Mouse (Mus musculus): ENCODE results near the gene Adk. TPM values are rescaled to one million over a fixed set of nuclear protein-coding genes. Genes with fewer than 3 reads are reported as not detected.
A peak's percentile ranks its signal among the peaks of the same experiment; 100 is the strongest.

Adk gene
- polyA plus RNA-seq, 1 experiment from 2014 or later: 242 TPM

GRCm38 (mm10) chr14:21221574-21222138 lies 169.3 kb downstream of the Adk start:
- Histone ChIP-seq H3K27me3 (replicated peaks) (no peaks in the 10 kb centered on the region), H3K9ac (no peak overlapping the region), H3K4me1 (peaks cover 18% of the 10 kb centered on the region), H3K36me3 (peaks cover 8% of the 10 kb centered on the region; the same call in 1 of the 2 replicates), H3K9me3 (no peaks in the 10 kb centered on the region), H3K4me3 (no peak overlapping the region), H3K4me2 (no peak overlapping the region), H3K27ac (replicated peaks) (no peak overlapping the region)
- WGBS: 14% methylated on average over 5 of the region's 5 CpGs
- ATAC-seq (ENCODE audit: extremely low read depth, insufficient number of reproducible peaks, low FRiP score, low TSS enrichment): no peak

- peaks cover 18% of the 10 kb centered on the region for H3K4me1 ChIP-seq
- H3K4me3 ChIP-seq: no peak overlapping the region
- no peak for ATAC-seq (ENCODE audit: extremely low read depth, insufficient number of reproducible peaks, low FRiP score, low TSS enrichment)
- no peak overlapping the region for H3K27ac ChIP-seq (replicated peaks)
- H3K36me3 ChIP-seq: peaks cover 8% of the 10 kb centered on the region; the same call in 1 of the 2 replicates
- no peak overlapping the region for H3K9ac ChIP-seq
- H3K9me3 ChIP-seq: no peaks in the 10 kb centered on the region
- WGBS: 85% methylated on average over 3 of the region's 3 CpGs
- no peak overlapping the region for H3K4me2 ChIP-seq
- no peaks in the 10 kb centered on the region for H3K27me3 ChIP-seq (replicated peaks)
Measured at GRCm38 (mm10) chr14:21222206-21222605, 169.8 kb downstream of the Adk start.

- no peaks in the 10 kb centered on the region for H3K9me3 ChIP-seq
- H3K9ac ChIP-seq: no peak overlapping the region
- no peak overlapping the region for H3K4me3 ChIP-seq
- no peak overlapping the region for H3K4me2 ChIP-seq
- H3K27me3 ChIP-seq (replicated peaks): no peaks in the 10 kb centered on the region
- peaks cover 8% of the 10 kb centered on the region; the same call in 1 of the 2 replicates for H3K36me3 ChIP-seq
- 83% methylated on average over 6 of the region's 6 CpGs for WGBS
- H3K27ac ChIP-seq (replicated peaks): no peak overlapping the region
- peaks cover 18% of the 10 kb centered on the region for H3K4me1 ChIP-seq
- no peak for ATAC-seq (ENCODE audit: extremely low read depth, insufficient number of reproducible peaks, low FRiP score, low TSS enrichment)
Measured at GRCm38 (mm10) chr14:21223456-21223855, 171.1 kb downstream of the Adk start.

DNA sequence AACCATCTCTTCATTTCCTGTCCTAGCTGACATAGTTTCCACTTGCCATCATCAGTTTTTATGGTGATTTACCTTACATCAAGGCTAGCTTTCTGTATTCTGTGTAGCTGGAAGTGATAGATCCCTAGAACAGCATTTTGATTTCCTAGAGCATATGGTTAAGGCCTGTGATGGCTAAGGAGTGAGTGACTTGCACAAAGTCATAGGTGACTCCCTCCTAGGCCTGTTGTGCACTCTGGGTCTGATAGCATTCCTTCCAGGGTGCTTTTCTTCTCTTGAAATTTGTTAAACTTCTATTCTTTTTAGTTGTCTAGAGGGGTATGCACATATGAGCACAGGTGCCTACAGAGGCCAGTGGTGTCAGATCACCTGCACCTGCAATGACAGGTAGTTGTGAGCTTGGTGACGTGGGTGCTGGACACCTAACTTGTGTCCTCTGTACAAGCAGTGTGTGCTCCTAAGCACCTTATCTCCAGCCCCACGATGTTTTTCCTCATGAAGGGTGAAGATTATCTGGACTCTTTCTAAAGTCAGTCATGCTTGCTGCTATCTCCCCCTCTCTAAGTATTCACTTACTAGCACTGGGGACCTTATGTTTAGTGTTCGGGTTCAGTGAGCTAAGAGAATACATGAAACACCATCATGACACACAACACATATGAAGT lies 171.7 kb downstream of the Adk start:
- 28% methylated on average over 3 of the region's 3 CpGs for WGBS

DNA sequence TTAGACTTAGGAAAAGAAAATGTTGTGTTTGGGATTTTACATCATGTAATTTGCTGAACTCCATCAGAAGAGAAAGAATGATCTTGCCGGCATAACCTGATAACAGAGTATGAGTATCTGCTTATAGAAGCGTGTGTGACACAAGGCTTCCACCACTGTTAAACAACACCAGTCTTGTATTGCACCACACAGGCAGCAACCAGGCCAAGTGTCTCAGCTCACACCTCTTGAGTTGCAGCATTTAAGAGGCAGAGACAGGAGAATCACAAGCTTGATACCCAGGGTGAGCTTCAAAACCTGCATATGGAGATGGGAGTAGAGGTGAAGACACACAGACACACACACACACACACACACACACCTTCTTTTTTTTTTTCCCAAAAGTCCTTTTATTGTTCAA lies 184.7 kb downstream of the Adk start:
- Histone ChIP-seq H3K27me3 (replicated peaks) (no peaks in the 10 kb centered on the region), H3K9me3 (no peaks in the 10 kb centered on the region), H3K9ac (no peak overlapping the region), H3K4me2 (no peak overlapping the region), H3K36me3 (peaks cover 24% of the 10 kb centered on the region), H3K27ac (replicated peaks) (no peak overlapping the region), H3K4me3 (no peak overlapping the region), H3K4me1 (peaks cover 10% of the 10 kb centered on the region)
- 75% methylated on average over 2 of the region's 2 CpGs for WGBS
- ATAC-seq (ENCODE audit: extremely low read depth, insufficient number of reproducible peaks, low FRiP score, low TSS enrichment): no peak

More for the DNA sequence above, 171.7 kb downstream of the Adk start:
- Histone ChIP-seq H3K4me1 (peaks cover 18% of the 10 kb centered on the region), H3K9me3 (no peaks in the 10 kb centered on the region), H3K27me3 (replicated peaks) (no peaks in the 10 kb centered on the region), H3K36me3 (peaks cover 1% of the 10 kb centered on the region; the same call in 1 of the 2 replicates), H3K4me3 (no peak overlapping the region), H3K4me2 (no peak overlapping the region), H3K27ac (replicated peaks) (no peak overlapping the region), H3K9ac (no peak overlapping the region)
- no peak for ATAC-seq (ENCODE audit: extremely low read depth, insufficient number of reproducible peaks, low FRiP score, low TSS enrichment)

DNA sequence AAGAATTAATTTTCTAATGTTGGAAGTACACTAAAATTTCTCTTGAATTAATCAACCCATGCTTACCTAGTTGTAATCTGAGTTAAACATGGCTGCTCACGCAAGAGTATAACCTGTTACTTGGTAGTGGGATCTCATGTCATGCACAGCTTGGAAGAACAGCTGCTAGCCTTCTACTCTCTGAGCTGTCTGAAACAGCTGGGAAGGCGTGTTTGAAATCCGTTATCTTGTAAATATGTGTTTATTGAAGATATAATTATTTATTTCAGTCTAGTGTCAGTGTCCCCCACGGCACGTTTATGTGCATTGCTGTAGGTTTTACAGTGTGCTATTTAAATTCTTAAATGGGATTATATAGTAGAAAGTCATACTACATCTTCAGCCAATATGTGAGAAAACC lies 188.7 kb downstream of the Adk start:
- 85% methylated on average over 5 of the region's 5 CpGs for WGBS
- ATAC-seq (ENCODE audit: extremely low read depth, insufficient number of reproducible peaks, low FRiP score, low TSS enrichment): no peak
- no peaks in the 10 kb centered on the region for H3K9me3 ChIP-seq

DNA sequence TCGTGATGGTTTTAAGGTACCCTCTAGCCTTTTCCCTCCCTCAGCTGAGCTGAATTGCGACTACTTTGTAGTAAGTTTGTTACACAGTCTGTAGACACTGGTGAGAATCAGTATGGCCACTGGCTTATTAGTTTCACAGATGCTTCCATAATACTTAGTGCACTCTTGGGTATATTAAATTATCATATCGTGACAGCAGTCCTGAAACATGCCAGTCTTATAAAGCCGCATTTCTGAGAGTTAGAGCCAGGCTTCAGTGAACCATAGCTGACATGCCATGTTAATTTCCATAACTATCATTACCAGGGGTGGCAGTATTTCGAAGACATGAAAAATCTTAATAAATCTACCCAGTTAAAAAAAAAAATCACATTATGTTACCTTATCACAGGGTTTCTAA lies 199.0 kb downstream of the Adk start:
- Histone ChIP-seq H3K4me3 (no peak overlapping the region), H3K9ac (no peak overlapping the region), H3K27ac (replicated peaks) (no peak overlapping the region), H3K4me2 (no peak overlapping the region), H3K36me3 (no peaks in the 10 kb centered on the region), H3K27me3 (replicated peaks) (no peaks in the 10 kb centered on the region), H3K4me1 (peaks cover 23% of the 10 kb centered on the region), H3K9me3 (no peaks in the 10 kb centered on the region)
- ATAC-seq (ENCODE audit: extremely low read depth, insufficient number of reproducible peaks, low FRiP score, low TSS enrichment): no peak
- 89% methylated on average over 5 of the region's 5 CpGs for WGBS

More for the DNA sequence above, 188.7 kb downstream of the Adk start:
- Histone ChIP-seq H3K36me3 (peaks cover 23% of the 10 kb centered on the region), H3K27ac (replicated peaks) (no peak overlapping the region), H3K4me3 (no peak overlapping the region), H3K4me1 (no peaks in the 10 kb centered on the region), H3K27me3 (replicated peaks) (no peaks in the 10 kb centered on the region), H3K9ac (no peak overlapping the region), H3K4me2 (no peak overlapping the region)

GRCm38 (mm10) chr14:21252326-21252886 lies 200.0 kb downstream of the Adk start:
- no peak for ATAC-seq (ENCODE audit: extremely low read depth, insufficient number of reproducible peaks, low FRiP score, low TSS enrichment)
- Histone ChIP-seq H3K27me3 (replicated peaks) (no peaks in the 10 kb centered on the region), H3K4me3 (no peak overlapping the region), H3K4me1 (peaks cover 25% of the 10 kb centered on the region), H3K36me3 (no peaks in the 10 kb centered on the region), H3K9me3 (no peaks in the 10 kb centered on the region), H3K9ac (no peak overlapping the region), H3K27ac (replicated peaks) (peak overlapping the region; percentile 69), H3K4me2 (peak overlapping the region; percentile 40)
- WGBS: 46% methylated on average over 7 of the region's 7 CpGs

DNA sequence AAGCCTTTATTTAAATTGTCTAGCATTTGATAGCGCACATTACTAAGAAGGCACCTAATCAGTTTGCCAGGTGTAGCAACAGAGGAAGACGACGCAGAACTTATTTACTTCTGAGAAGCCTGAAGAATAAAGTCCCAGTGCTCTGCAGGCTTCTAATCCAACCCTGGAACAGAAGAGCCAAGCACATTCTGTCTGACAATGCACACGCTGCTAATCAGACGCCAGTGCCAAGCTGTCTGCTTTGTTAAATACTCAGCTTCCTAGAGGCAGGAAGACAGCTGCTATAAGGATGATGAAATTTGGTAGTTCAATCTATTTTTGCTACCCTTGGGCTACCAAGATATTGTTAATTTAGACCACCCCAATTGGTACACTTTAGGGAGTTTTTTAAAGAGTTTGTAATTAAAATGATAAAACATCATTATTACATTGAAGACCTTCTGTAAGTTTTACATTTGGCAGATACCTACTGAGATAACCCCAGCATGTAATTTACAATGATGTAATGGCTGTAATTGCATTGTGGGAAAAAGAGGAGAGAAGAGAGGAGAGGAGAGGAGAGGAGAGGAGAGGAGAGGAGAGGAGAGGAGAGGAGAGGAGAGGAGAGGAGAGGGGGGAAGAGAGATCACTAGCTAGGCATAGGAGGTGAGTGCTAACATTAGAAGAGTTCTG lies 201.1 kb downstream of the Adk start:
- Histone ChIP-seq H3K36me3 (no peaks in the 10 kb centered on the region), H3K9ac (no peak overlapping the region), H3K9me3 (no peaks in the 10 kb centered on the region), H3K4me3 (no peak overlapping the region), H3K27ac (replicated peaks) (peak overlapping the region; percentile 33), H3K4me2 (no peak overlapping the region), H3K27me3 (replicated peaks) (no peaks in the 10 kb centered on the region), H3K4me1 (peaks cover 27% of the 10 kb centered on the region)
- no peak for ATAC-seq (ENCODE audit: extremely low read depth, insufficient number of reproducible peaks, low FRiP score, low TSS enrichment)
- WGBS: 53% methylated on average over 5 of the region's 5 CpGs

GRCm38 (mm10) chr14:21253993-21254339 lies 201.6 kb downstream of the Adk start:
- H3K9ac ChIP-seq: no peak overlapping the region
- no peaks in the 10 kb centered on the region for H3K36me3 ChIP-seq
- H3K4me1 ChIP-seq: peaks cover 27% of the 10 kb centered on the region
- no peak overlapping the region for H3K27ac ChIP-seq (replicated peaks)
- no peaks in the 10 kb centered on the region for H3K27me3 ChIP-seq (replicated peaks)
- ATAC-seq (ENCODE audit: extremely low read depth, insufficient number of reproducible peaks, low FRiP score, low TSS enrichment): no peak
- H3K4me2 ChIP-seq: no peak overlapping the region
- H3K9me3 ChIP-seq: no peaks in the 10 kb centered on the region
- 86% methylated on average over 2 of the region's 2 CpGs for WGBS
- H3K4me3 ChIP-seq: no peak overlapping the region

DNA sequence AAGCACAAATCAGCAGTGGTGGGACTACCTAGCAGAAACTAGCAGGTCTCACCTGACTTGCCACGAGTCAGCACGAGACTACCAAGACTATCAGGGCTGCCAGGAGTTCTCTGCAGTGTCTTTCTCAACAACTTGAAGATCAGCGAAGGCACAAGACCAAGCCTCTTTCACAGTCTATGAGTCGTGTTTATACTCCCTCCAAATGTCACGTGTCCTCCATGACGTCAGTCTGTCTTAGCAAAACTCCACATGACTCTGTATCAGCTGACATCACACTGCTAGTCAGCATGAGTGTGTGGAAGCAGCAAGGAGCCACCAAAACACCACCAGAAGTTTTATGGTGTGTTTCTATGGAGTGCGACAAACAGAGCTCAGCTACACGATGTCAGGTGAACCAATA lies 215.9 kb downstream of the Adk start:
- no peaks in the 10 kb centered on the region for H3K27me3 ChIP-seq (replicated peaks)
- H3K9me3 ChIP-seq: no peaks in the 10 kb centered on the region
- peaks cover 21% of the 10 kb centered on the region for H3K4me1 ChIP-seq
- H3K4me2 ChIP-seq: no peak overlapping the region
- WGBS: 81% methylated on average over 8 of the region's 8 CpGs
- no peak overlapping the region for H3K9ac ChIP-seq
- no peak overlapping the region for H3K4me3 ChIP-seq
- no peak for ATAC-seq (ENCODE audit: extremely low read depth, insufficient number of reproducible peaks, low FRiP score, low TSS enrichment)
- no peak overlapping the region for H3K27ac ChIP-seq (replicated peaks)
- H3K36me3 ChIP-seq: no peaks in the 10 kb centered on the region
